Mouse (Mus musculus) cerebellum, adult 11-12 months (tissue): ENCODE measurements around the gene Gja5.

Experiments
- DNase-seq: peaks from one replicate; pipeline ENCODE4 v3.0.0; 2022

Gja5 gene

DNA sequence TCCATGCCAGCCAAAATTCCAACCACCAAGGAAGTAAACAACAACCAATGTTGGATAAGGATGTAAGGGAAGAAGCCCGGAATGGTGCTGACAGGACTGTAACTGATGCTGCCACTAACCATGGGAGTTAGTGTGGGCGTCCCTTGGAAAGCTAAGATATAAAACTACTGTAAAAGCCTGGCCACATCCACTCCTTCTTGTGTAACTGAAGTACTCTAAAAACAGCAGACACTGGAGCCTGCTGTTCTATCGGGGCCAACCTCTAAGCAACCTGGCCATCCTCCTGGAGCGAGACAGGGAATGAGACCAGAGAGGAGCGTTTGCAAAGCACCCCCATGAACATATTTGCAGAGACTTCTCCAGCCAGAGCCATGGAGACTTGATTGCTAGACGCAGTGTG lies 213.0 kb downstream of the Gja5 start:
- DNase-seq = no peak

DNA sequence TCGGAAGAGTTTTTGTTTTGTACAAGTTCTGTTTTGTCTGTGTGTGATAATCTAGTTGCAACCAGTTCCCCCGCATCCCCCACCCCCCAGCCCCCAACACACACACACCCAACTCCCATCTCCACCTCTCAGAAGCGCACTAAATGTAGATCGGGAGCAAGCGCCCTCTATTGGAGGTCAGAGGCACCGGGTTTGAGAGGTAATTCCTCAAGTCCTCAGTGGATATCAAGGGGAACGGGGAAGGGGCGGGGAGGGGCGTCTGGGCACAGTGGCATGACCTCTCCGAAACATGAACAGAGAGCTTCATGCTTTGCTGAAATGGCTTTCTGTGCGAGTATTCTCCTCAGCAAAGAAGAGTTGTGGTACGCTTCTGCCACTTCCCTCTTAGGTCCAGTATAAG lies 213.8 kb downstream of the Gja5 start:
- no peak for DNase-seq

DNA sequence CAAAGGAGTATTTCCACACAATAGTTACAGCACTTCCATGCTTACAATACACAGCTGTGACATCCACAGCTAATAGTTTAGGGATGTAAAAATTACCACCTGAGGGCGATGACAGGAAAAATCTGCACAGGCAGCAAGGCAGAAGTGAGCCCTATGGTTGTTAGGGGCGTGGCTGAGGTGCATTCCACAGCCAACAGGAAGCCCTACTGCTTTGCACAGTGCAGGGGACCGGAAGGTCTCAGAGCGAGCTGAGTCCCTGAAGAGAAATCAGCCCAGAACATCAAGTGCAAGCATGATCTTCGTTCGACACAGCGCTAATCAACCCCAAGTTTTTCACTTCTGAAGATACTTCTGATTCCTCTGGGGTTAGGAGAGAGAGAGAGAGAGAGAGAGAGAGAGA lies 219.7 kb downstream of the Gja5 start:
- no peak for DNase-seq
